Mouse (Mus musculus) left cerebral cortex, adult 9 months (tissue): Measurements from ENCODE around the gene Map4k3.
"Not testable (repeated sequence)": the region's sequence is repeated elsewhere in the genome, so short reads cannot be mapped to it uniquely, and the experiment has no call there.

Experiments
- DNase-seq, 2 experiments: peaks; one replicate each; pipeline ENCODE4 v3.0.0; 2022; ENCODE audit warnings: low spot score in 2 of 2

Map4k3 gene

GRCm38 (mm10) chr17:80632846-80633245 lies 95.4 kb downstream of the Map4k3 start:
- no peak for DNase-seq

GRCm38 (mm10) chr17:80632354-80632753 lies 95.9 kb downstream of the Map4k3 start:
- DNase-seq: no peak

GRCm38 (mm10) chr17:80631028-80631427 lies 97.3 kb downstream of the Map4k3 start:
- no peak for DNase-seq

GRCm38 (mm10) chr17:80624979-80625378 lies 103.3 kb downstream of the Map4k3 start:
- DNase-seq: no peak

GRCm38 (mm10) chr17:80621691-80622090 lies 106.6 kb downstream of the Map4k3 start:
- no peak for DNase-seq

GRCm38 (mm10) chr17:80620786-80621423 lies 107.4 kb downstream of the Map4k3 start:
- peak in 1 of 2 experiments; percentile 77 for DNase-seq

- peak in 1 of 2 experiments; percentile 22 for DNase-seq
Observed at GRCm38 (mm10) chr17:80619556-80619955, 108.7 kb downstream of the Map4k3 start.

GRCm38 (mm10) chr17:80618890-80619289 lies 109.4 kb downstream of the Map4k3 start:
- DNase-seq: no peak

GRCm38 (mm10) chr17:80603806-80604205 lies 124.5 kb downstream of the Map4k3 start:
- DNase-seq: no peak

GRCm38 (mm10) chr17:80603079-80603625 lies 125.1 kb downstream of the Map4k3 start:
- DNase-seq: no peak

- DNase-seq: peak in 1 of 2 experiments; percentile 59
Observed at GRCm38 (mm10) chr17:80601371-80601770, 126.9 kb downstream of the Map4k3 start.

GRCm38 (mm10) chr17:80583051-80583450 lies 145.2 kb downstream of the Map4k3 start:
- DNase-seq: no peak

GRCm38 (mm10) chr17:80579901-80580300 lies 148.4 kb downstream of the Map4k3 start:
- no peak for DNase-seq

GRCm38 (mm10) chr17:80579089-80579488 lies 149.2 kb downstream of the Map4k3 start:
- no peak for DNase-seq

GRCm38 (mm10) chr17:80578041-80578440 lies 150.2 kb downstream of the Map4k3 start:
- no peak for DNase-seq

- no peak for DNase-seq
Observed at GRCm38 (mm10) chr17:80577639-80578038, 150.6 kb downstream of the Map4k3 start, which contains the start of gene Cdkl4. TSS of gene Cdkl4 (minus strand) at chr17:80577813.

- DNase-seq: peak in 1 of 2 experiments; percentile 73
Observed at GRCm38 (mm10) chr17:80577214-80577613, 151.1 kb downstream of the Map4k3 start.

GRCm38 (mm10) chr17:80575008-80575407 lies 153.3 kb downstream of the Map4k3 start:
- DNase-seq: no peak

GRCm38 (mm10) chr17:80574471-80574965 lies 153.8 kb downstream of the Map4k3 start:
- no peak for DNase-seq

GRCm38 (mm10) chr17:80572187-80572935 lies 155.9 kb downstream of the Map4k3 start:
- no peak for DNase-seq

GRCm38 (mm10) chr17:80571460-80571859 lies 156.8 kb downstream of the Map4k3 start:
- DNase-seq: no peak

GRCm38 (mm10) chr17:80569718-80570117 lies 158.6 kb downstream of the Map4k3 start:
- not testable (repeated sequence) for DNase-seq
